Mouse (Mus musculus) forebrain, embryonic 16.5 days (tissue): ENCODE data around the gene Fam161b. TPM values are rescaled to one million over a fixed set of nuclear protein-coding genes. Genes with fewer than 3 reads are reported as not detected.

ENCODE experiments used
- ATAC-seq: fragments of 200-750 bp; cut with Nextera tagmentation; 2 replicates; pipeline ENCODE4 v1.8.0; 2017; ENCODE audit warnings: mild to moderate bottlenecking, moderate library complexity
- H3K27ac ChIP-seq: fragments of 300-500 bp; sonication (generic); 2 replicates; pipeline ENCODE4 v1.5.1; 2014; ENCODE audit warnings: low read length, control low read depth
- H3K27me3 ChIP-seq: fragments of 300-500 bp; sonication (generic); replicated peaks from 2 replicates; pipeline ENCODE4 v1.6.1; 2014; ENCODE audit warnings: low read length; ENCODE audit not compliant: control insufficient read depth, insufficient read depth
- H3K36me3 ChIP-seq: fragments of 300-500 bp; sonication (generic); 2 replicates; pipeline ENCODE4 v1.6.1; 2014; ENCODE audit not compliant: control insufficient read depth, insufficient read depth
- H3K4me1 ChIP-seq: fragments of 300-500 bp; sonication (generic); replicated peaks from 2 replicates; pipeline ENCODE4 v1.6.1; 2014; ENCODE audit warnings: low read length; ENCODE audit not compliant: control insufficient read depth, insufficient read depth
- H3K4me2 ChIP-seq: fragments of 300-500 bp; sonication (generic); 2 replicates; pipeline ENCODE4 v1.6.1; 2014; ENCODE audit warnings: mild to moderate bottlenecking, low read length, control low read depth
- H3K4me3 ChIP-seq: fragments of 300-500 bp; sonication (generic); replicated peaks from 2 replicates; pipeline ENCODE4 v1.5.1; 2014; ENCODE audit warnings: mild to moderate bottlenecking, low read length, control low read depth
- H3K9ac ChIP-seq: fragments of 300-500 bp; sonication (generic); replicated peaks from 2 replicates; pipeline ENCODE4 v1.6.1; 2014; ENCODE audit warnings: low read depth, low read length, control low read depth
- H3K9me3 ChIP-seq: fragments of 300-500 bp; sonication (generic); 2 replicates; pipeline ENCODE4 v1.6.1; 2016; ENCODE audit warnings: low read length; ENCODE audit not compliant: control insufficient read depth
- WGBS: fragments of 180-500 bp; shearing (Covaris S2); extraction: QIAGEN DNeasy Blood & Tissue Kit; methylation state at CpG from one replicate; pipeline ENCODE4 v1.1.7; 2014; 5-methylcytosine and 5-hydroxymethylcytosine counted together
- polyA plus RNA-seq: library from polyadenylated mRNA; unstranded; fragments of >200 nt; fragmentation: Nextera tagmentation; extraction: Ambion mirVana; gene quantifications from 2 replicates; pipeline ENCODE4 v1.2.1, GENCODE M21; 2015

The Fam161b gene
- polyA plus RNA-seq, 1 experiment from 2014 or later, result 15.6 TPM

DNA sequence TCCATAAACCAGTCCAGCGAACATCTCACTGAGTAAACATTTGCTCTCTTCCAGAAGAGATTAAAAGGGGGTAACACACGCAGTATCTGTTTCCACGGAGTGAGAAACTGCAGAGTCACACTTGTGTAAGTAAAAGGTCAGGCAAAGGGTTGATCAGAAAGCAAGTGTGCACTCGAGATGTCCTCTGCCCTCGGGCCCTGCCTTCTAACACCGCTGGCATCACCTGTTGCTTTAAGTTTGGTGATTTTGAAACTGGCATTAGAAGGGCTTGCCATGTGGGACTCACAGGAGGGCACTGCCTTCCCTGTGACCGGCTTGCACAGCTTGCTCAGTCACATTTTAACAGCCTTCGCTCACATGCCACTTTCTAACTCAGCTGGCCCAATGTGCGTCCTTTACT, 38.0 kb upstream of the Fam161b start:
- no peaks in the 10 kb centered on the region for H3K36me3 ChIP-seq
- no peak overlapping the region for H3K27ac ChIP-seq
- H3K4me3 ChIP-seq, result no peak overlapping the region
- no peak overlapping the region for H3K4me2 ChIP-seq
- H3K9ac ChIP-seq, result no peak overlapping the region
- H3K27me3 ChIP-seq, result no peaks in the 10 kb centered on the region
- WGBS, result 86% methylated on average over 9 of the region's 9 CpGs
- no peaks in the 10 kb centered on the region for H3K9me3 ChIP-seq
- no peak for ATAC-seq
- H3K4me1 ChIP-seq, result no peaks in the 10 kb centered on the region

DNA sequence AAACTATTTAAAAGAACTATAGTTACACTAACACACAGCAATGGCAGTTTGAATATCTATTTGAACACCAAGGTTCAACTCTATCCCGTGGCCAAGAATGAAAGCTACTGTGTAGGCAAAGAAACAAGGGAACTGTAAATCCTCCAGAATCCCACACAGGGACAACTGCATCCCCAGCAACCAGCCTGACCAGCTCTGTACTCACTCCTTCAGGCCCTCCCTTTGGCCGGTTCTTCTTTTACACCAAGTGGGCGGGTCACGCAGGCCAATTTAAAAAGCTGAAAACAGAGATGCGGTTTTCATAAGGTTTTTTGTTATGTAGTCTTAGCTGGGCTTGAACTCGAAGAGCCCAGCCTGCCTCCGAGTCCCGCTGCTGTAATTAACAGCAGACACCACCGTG, 37.5 kb upstream of the Fam161b start:
- Histone ChIP-seq H3K27ac (no peak overlapping the region), H3K4me2 (no peak overlapping the region), H3K4me3 (no peak overlapping the region), H3K27me3 (no peaks in the 10 kb centered on the region), H3K36me3 (no peaks in the 10 kb centered on the region), H3K9ac (no peak overlapping the region), H3K9me3 (no peaks in the 10 kb centered on the region), H3K4me1 (no peaks in the 10 kb centered on the region)
- ATAC-seq, result no peak
- whole genome bisulfite sequencing, result 83% methylated on average over 9 of the region's 9 CpGs

GRCm38 (mm10) chr12:84398629-84399028, 37.0 kb upstream of the Fam161b start:
- no peak for ATAC-seq
- H3K27ac ChIP-seq, result no peak overlapping the region
- no peaks in the 10 kb centered on the region for H3K4me1 ChIP-seq
- H3K9ac ChIP-seq, result no peak overlapping the region
- no peak overlapping the region for H3K4me2 ChIP-seq
- WGBS, result 83% methylated on average over 5 of the region's 5 CpGs
- no peak overlapping the region for H3K4me3 ChIP-seq
- H3K9me3 ChIP-seq, result no peaks in the 10 kb centered on the region
- H3K27me3 ChIP-seq, result no peaks in the 10 kb centered on the region
- no peaks in the 10 kb centered on the region for H3K36me3 ChIP-seq

DNA sequence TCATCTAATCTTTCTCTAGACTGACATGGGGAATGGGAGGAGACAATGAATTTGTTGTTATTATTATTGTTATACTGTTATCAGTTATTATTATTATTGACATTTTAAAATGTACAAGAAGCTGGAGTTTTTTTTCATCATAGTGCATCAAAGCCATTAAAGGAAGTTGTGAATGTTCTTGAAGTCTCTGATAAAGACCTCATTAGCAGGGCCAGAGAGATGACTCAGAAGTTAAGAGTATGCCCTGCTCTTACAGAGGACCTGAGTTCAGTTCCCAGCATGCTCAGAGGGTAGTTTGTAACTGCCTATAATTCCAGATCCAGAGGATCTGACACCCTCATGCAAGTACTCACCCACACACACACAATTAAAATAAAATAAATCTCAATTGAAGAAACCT, 36.1 kb upstream of the Fam161b start:
- no peak for ATAC-seq
- Histone ChIP-seq H3K36me3 (no peaks in the 10 kb centered on the region), H3K4me2 (no peak overlapping the region), H3K27me3 (no peaks in the 10 kb centered on the region), H3K27ac (no peak overlapping the region), H3K9ac (no peak overlapping the region), H3K4me3 (no peak overlapping the region), H3K4me1 (no peaks in the 10 kb centered on the region), H3K9me3 (no peaks in the 10 kb centered on the region)

DNA sequence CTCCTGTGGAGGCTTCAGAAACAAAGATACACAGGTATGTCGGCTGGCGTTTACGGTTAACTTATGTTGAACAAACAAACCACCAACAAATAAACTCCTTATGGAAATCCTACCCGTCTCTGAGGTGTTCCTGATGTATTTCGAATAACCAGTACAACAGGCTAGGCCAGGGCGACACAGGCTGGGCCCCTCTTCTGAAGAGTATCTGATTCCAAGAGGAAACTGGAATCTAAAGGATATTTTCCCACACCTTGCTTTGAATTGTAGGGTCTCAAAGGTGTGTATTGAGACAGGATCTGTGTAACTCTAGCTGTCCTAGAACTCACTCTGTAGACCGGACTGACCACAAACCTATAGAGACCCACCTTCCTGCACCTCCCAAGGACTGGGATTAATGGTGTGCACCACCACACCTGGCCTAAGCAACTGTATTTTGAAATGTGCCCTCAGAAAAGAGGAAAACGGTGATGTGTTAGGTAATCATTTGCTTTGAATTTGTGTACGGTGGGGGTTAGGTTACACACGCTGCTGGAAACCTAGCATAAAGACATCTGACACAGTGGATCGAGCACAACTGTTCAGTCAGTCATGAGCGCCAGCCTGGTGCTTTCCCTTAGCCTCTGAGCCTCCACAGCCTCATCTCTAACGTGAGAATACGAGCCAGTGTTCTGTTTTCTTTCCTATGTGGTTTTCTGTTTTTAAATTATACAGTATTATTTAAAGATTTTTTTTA, 35.5 kb upstream of the Fam161b start:
- Histone ChIP-seq H3K27me3 (no peaks in the 10 kb centered on the region), H3K4me3 (no peak overlapping the region), H3K27ac (no peak overlapping the region), H3K4me2 (no peak overlapping the region), H3K9ac (no peak overlapping the region), H3K36me3 (no peaks in the 10 kb centered on the region), H3K4me1 (no peaks in the 10 kb centered on the region), H3K9me3 (no peaks in the 10 kb centered on the region)
- no peak for ATAC-seq
- 89% methylated on average over 14 of the region's 14 CpGs for WGBS

DNA sequence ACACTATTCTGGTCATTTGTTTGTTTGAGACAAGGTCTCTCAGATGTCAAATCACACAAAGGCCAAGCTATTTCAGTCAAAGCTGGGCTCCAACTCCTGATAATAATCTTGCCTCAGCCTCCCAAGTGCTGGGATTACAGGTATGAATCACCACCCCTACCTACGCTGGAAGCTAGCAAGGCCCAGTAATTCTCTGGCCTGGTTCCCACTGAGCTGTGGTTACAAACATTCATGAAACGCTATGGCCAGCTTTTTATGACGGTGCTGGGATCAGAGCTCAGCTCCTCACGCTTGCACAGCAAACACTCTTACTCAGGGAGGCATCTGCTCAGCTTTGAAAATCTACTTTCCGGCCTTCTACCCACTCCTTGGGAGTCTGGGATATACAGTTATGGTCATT, 32.2 kb upstream of the Fam161b start:
- WGBS, result 88% methylated on average over 5 of the region's 5 CpGs
- Histone ChIP-seq H3K4me1 (no peaks in the 10 kb centered on the region), H3K9me3 (no peaks in the 10 kb centered on the region), H3K27ac (no peak overlapping the region), H3K4me3 (no peak overlapping the region), H3K27me3 (no peaks in the 10 kb centered on the region), H3K4me2 (no peak overlapping the region), H3K36me3 (no peaks in the 10 kb centered on the region), H3K9ac (no peak overlapping the region)
- no peak for ATAC-seq

DNA sequence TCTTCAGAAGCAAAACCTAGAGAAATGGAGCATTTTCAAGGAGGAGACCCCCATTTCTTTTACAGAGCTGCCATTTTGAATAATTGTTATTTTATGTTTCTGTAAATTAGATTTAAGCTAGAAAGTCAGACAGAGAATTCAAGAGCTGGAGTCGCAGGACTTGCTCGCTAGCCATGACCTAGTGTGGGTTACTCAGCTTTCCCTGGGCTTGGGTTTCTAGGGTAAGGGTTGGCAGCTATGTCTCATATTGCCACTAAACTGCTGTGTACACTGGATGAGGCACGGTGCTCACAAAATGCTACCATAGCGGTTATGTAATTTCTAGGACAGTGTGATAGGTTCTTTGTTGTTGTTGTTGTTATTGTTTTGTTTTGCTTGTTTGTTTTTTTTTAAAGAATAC, 31.0 kb upstream of the Fam161b start:
- H3K9ac ChIP-seq, result no peak overlapping the region
- no peak overlapping the region for H3K4me3 ChIP-seq
- H3K4me1 ChIP-seq, result no peaks in the 10 kb centered on the region
- H3K9me3 ChIP-seq, result no peaks in the 10 kb centered on the region
- no peak for ATAC-seq
- no peak overlapping the region for H3K4me2 ChIP-seq
- 96% methylated on average over 4 of the region's 4 CpGs for WGBS
- no peaks in the 10 kb centered on the region for H3K36me3 ChIP-seq
- H3K27me3 ChIP-seq, result no peaks in the 10 kb centered on the region
- H3K27ac ChIP-seq, result no peak overlapping the region

- no peak overlapping the region for H3K4me2 ChIP-seq
- WGBS, result 90% methylated on average over 6 of the region's 6 CpGs
These were observed 28.7 kb upstream of the Fam161b start for GRCm38 (mm10) chr12:84390336-84390735.

GRCm38 (mm10) chr12:84388774-84389400, 27.3 kb upstream of the Fam161b start:
- no peak overlapping the region for H3K27ac ChIP-seq
- no peak overlapping the region for H3K9ac ChIP-seq
- H3K9me3 ChIP-seq, result no peaks in the 10 kb centered on the region
- no peak for ATAC-seq
- 79% methylated on average over 14 of the region's 14 CpGs for WGBS
- no peaks in the 10 kb centered on the region; the same call in 1 of the 2 replicates for H3K4me1 ChIP-seq
- H3K27me3 ChIP-seq, result no peaks in the 10 kb centered on the region
- H3K4me2 ChIP-seq, result no peak overlapping the region
- H3K36me3 ChIP-seq, result no peaks in the 10 kb centered on the region
- H3K4me3 ChIP-seq, result no peak overlapping the region

More at GRCm38 (mm10) chr12:84390336-84390735, 28.7 kb upstream of the Fam161b start:
- no peaks in the 10 kb centered on the region for H3K9me3 ChIP-seq
- H3K27ac ChIP-seq, result no peak overlapping the region
- no peak overlapping the region for H3K4me3 ChIP-seq
- no peaks in the 10 kb centered on the region for H3K27me3 ChIP-seq
- no peak overlapping the region for H3K9ac ChIP-seq
- no peaks in the 10 kb centered on the region for H3K36me3 ChIP-seq
- ATAC-seq, result no peak
- no peaks in the 10 kb centered on the region for H3K4me1 ChIP-seq
